Mouse (Mus musculus) megakaryocyte, embryonic 14.5 days (primary cell): ENCODE data around the gene Dab1. TPM values are rescaled to one million over a fixed set of nuclear protein-coding genes. Genes with fewer than 3 reads are reported as not detected.

Experiments
- H3K27me3 ChIP-seq: replicated peaks from 2 replicates; pipeline ENCODE3; 2012; ENCODE audit warnings: inconsistent platforms
- H3K36me3 ChIP-seq: replicated peaks from 2 replicates; pipeline ENCODE3; 2012; ENCODE audit warnings: low read length, inconsistent platforms, mixed read lengths
- H3K4me1 ChIP-seq: 2 replicates; pipeline ENCODE4 v1.6.1; 2012; ENCODE audit warnings: inconsistent platforms
- H3K4me3 ChIP-seq: replicated peaks from 2 replicates; pipeline ENCODE3; 2012; ENCODE audit warnings: moderate library complexity, mild to moderate bottlenecking, inconsistent platforms
- H3K9me3 ChIP-seq: 2 replicates; pipeline ENCODE4 v1.6.1; 2012; ENCODE audit warnings: inconsistent platforms
- FLI1 ChIP-seq: IDR thresholded peaks from 2 replicates; pipeline ENCODE4 v1.6.1; 2012; ENCODE audit warnings: low read length, inconsistent platforms, mixed read lengths
- GATA1 ChIP-seq: IDR thresholded peaks from 3 replicates; pipeline ENCODE4 v1.6.1; 2012; ENCODE audit warnings: mixed read lengths, low read length, inconsistent platforms, borderline replicate concordance
- polyA plus RNA-seq: library from polyadenylated mRNA; stranded (reverse); fragments of >175 nt; gene quantifications from 2 replicates; pipeline ENCODE4 v1.2.3, GENCODE M21; 2012; ENCODE audit warnings: low replicate concordance; ENCODE audit not compliant: insufficient read depth

Dab1 gene
- polyA plus RNA-seq, 1 experiment, result not detected

GRCm38 (mm10) chr4:104723527-104724045 is 1104.4 kb downstream of the Dab1 start:
- H3K4me3 ChIP-seq, result no peak overlapping the region
- no peaks in the 10 kb centered on the region for H3K27me3 ChIP-seq
- no peaks in the 10 kb centered on the region for H3K36me3 ChIP-seq
- TF ChIP-seq FLI1, result no peak
- TF ChIP-seq GATA1, result no peak
- peaks cover 53% of the 10 kb centered on the region for H3K9me3 ChIP-seq
- H3K4me1 ChIP-seq, result no peaks in the 10 kb centered on the region

GRCm38 (mm10) chr4:104724258-104724657 is 1105.1 kb downstream of the Dab1 start:
- TF ChIP-seq FLI1 (no peak), GATA1 (no peak)
- H3K4me1 ChIP-seq, result no peaks in the 10 kb centered on the region
- H3K27me3 ChIP-seq, result no peaks in the 10 kb centered on the region
- peaks cover 47% of the 10 kb centered on the region for H3K9me3 ChIP-seq
- H3K4me3 ChIP-seq, result no peak overlapping the region
- H3K36me3 ChIP-seq, result no peaks in the 10 kb centered on the region

- no peaks in the 10 kb centered on the region for H3K27me3 ChIP-seq
- no peak overlapping the region for H3K4me3 ChIP-seq
- H3K9me3 ChIP-seq, result peaks cover 42% of the 10 kb centered on the region
- H3K36me3 ChIP-seq, result no peaks in the 10 kb centered on the region
- no peaks in the 10 kb centered on the region for H3K4me1 ChIP-seq
- TF ChIP-seq GATA1 (no peak), FLI1 (no peak)
Measured at GRCm38 (mm10) chr4:104725673-104726072, 1106.5 kb downstream of the Dab1 start.

GRCm38 (mm10) chr4:104729185-104729584 is 1110.0 kb downstream of the Dab1 start:
- Histone ChIP-seq H3K4me1 (no peaks in the 10 kb centered on the region), H3K4me3 (no peak overlapping the region), H3K36me3 (no peaks in the 10 kb centered on the region), H3K9me3 (peaks cover 43% of the 10 kb centered on the region), H3K27me3 (no peaks in the 10 kb centered on the region)
- TF ChIP-seq FLI1, result no peak
- TF ChIP-seq GATA1, result no peak

- H3K9me3 ChIP-seq, result peaks cover 25% of the 10 kb centered on the region
Measured at GRCm38 (mm10) chr4:104746500-104746899, 1127.3 kb downstream of the Dab1 start.

GRCm38 (mm10) chr4:104754090-104754489 is 1134.9 kb downstream of the Dab1 start:
- Histone ChIP-seq H3K9me3 (peaks cover 38% of the 10 kb centered on the region), H3K27me3 (no peaks in the 10 kb centered on the region), H3K36me3 (no peaks in the 10 kb centered on the region), H3K4me1 (no peaks in the 10 kb centered on the region), H3K4me3 (no peak overlapping the region)
- TF ChIP-seq GATA1 (no peak), FLI1 (no peak)

More at GRCm38 (mm10) chr4:104746500-104746899, 1127.3 kb downstream of the Dab1 start:
- Histone ChIP-seq H3K36me3 (no peaks in the 10 kb centered on the region), H3K4me3 (no peak overlapping the region), H3K27me3 (no peaks in the 10 kb centered on the region), H3K4me1 (no peaks in the 10 kb centered on the region)
- TF ChIP-seq FLI1, result no peak
- TF ChIP-seq GATA1, result no peak

GRCm38 (mm10) chr4:104760878-104761624 is 1141.9 kb downstream of the Dab1 start:
- Histone ChIP-seq H3K4me1 (no peaks in the 10 kb centered on the region), H3K36me3 (no peaks in the 10 kb centered on the region), H3K9me3 (peaks cover 53% of the 10 kb centered on the region), H3K27me3 (no peaks in the 10 kb centered on the region), H3K4me3 (no peak overlapping the region)
- TF ChIP-seq FLI1, result no peak
- no peak for TF ChIP-seq GATA1

GRCm38 (mm10) chr4:104766065-104766464 is 1146.9 kb downstream of the Dab1 start, which contains the start of gene C8b:
Gene C8b (plus strand): TSS chr4:104766317.
- Histone ChIP-seq H3K36me3 (no peaks in the 10 kb centered on the region), H3K4me3 (no peak within 1 kb of the TSS), H3K27me3 (no peaks in the 10 kb centered on the region), H3K4me1 (no peaks in the 10 kb centered on the region), H3K9me3 (peaks cover 44% of the 10 kb centered on the region)
- TF ChIP-seq FLI1 (no peak), GATA1 (no peak)

- H3K4me3 ChIP-seq, result no peak overlapping the region
Measured at GRCm38 (mm10) chr4:104768190-104768589, 1149.0 kb downstream of the Dab1 start.

GRCm38 (mm10) chr4:104769602-104770001 is 1150.4 kb downstream of the Dab1 start:
- Histone ChIP-seq H3K4me3 (no peak overlapping the region), H3K9me3 (peaks cover 37% of the 10 kb centered on the region), H3K27me3 (no peaks in the 10 kb centered on the region), H3K36me3 (no peaks in the 10 kb centered on the region), H3K4me1 (no peaks in the 10 kb centered on the region)
- TF ChIP-seq FLI1 (no peak), GATA1 (no peak)

More at GRCm38 (mm10) chr4:104768190-104768589, 1149.0 kb downstream of the Dab1 start:
- Histone ChIP-seq H3K4me1 (no peaks in the 10 kb centered on the region), H3K9me3 (peaks cover 38% of the 10 kb centered on the region), H3K27me3 (no peaks in the 10 kb centered on the region), H3K36me3 (no peaks in the 10 kb centered on the region)
- TF ChIP-seq FLI1, result no peak
- no peak for TF ChIP-seq GATA1

GRCm38 (mm10) chr4:104770331-104770730 is 1151.2 kb downstream of the Dab1 start:
- no peaks in the 10 kb centered on the region for H3K36me3 ChIP-seq
- TF ChIP-seq FLI1 (no peak), GATA1 (no peak)
- H3K4me1 ChIP-seq, result no peaks in the 10 kb centered on the region
- H3K4me3 ChIP-seq, result peak overlapping the region; percentile 11
- no peaks in the 10 kb centered on the region for H3K27me3 ChIP-seq
- H3K9me3 ChIP-seq, result peaks cover 37% of the 10 kb centered on the region
